In genomic region chr4:141300196-141300595, GRCm38 (mm10) we compare ENCODE assay signal across 16 mouse cellular contexts. TPM values are rescaled to one million over a fixed set of nuclear protein-coding genes. Genes with fewer than 3 reads are reported as not detected.
"Had no signal": no experiment of that assay in that cellular context is flagged by ENCODE, and none has a peak within 500 bp of the region (broad histone marks: within the 10 kb centered on the region; RNA-seq: fewer than 3 reads in every experiment).

No protein-coding gene starts in this region.

- H3K4me3 ChIP-seq: liver, embryonic 15.5 days; megakaryocyte, embryonic 14.5 days had no signal

- H3K36me3 ChIP-seq: liver, embryonic 15.5 days; lung, embryonic 15.5 days; midbrain, embryonic 13.5 days; midbrain, embryonic 15.5 days; neural tube, embryonic 13.5 days; neural tube, embryonic 15.5 days had no signal

- DNase-seq: liver, postnatal 0 days; lung, adult 2 months; lung, postnatal 14 days; lung, postnatal 36 days; right cerebral cortex, adult 18-20 months; thymus, adult 2 months; thymus, postnatal 14 days; thymus, postnatal 36 days had no signal

- H3K9me3 ChIP-seq: liver, embryonic 15.5 days; lung, embryonic 15.5 days; megakaryocyte, embryonic 14.5 days; midbrain, embryonic 13.5 days; midbrain, embryonic 15.5 days; neural tube, embryonic 13.5 days; neural tube, embryonic 15.5 days had no signal

RNA-seq across cellular contexts. Expression of gene Epha2, which starts 0.8 kb away (rescaled TPM):
- total RNA-seq: monocyte, adult 5-6 weeks had no signal
